Mouse (Mus musculus) spleen, adult 2 months (tissue): Measurements from ENCODE around the gene Nif3l1. TPM values are rescaled to one million over a fixed set of nuclear protein-coding genes. Genes with fewer than 3 reads are reported as not detected.

Source experiments
- DNase-seq, 2 experiments: peaks; one replicate each; pipeline versions ENCODE4 v3.0.0 to v3.0.0-alpha.2; 2012 to 2021; ENCODE audit warnings: low spot score in 2 of 2, low read depth in 1 of 2
- H3K27ac ChIP-seq: fragments of 200-500 bp; 2 replicates; pipeline ENCODE4 v1.5.1; 2012; ENCODE audit warnings: low read length, inconsistent platforms; ENCODE audit not compliant: insufficient read depth
- H3K27me3 ChIP-seq: fragments of 200-500 bp; 2 replicates; pipeline ENCODE4 v1.6.1; 2012; ENCODE audit warnings: mild to moderate bottlenecking, moderate library complexity, low read length, inconsistent platforms; ENCODE audit not compliant: control insufficient read depth, insufficient read depth
- H3K36me3 ChIP-seq: fragments of 200-500 bp; 2 replicates; pipeline ENCODE4 v1.6.1; 2012; ENCODE audit warnings: mild to moderate bottlenecking, low read length, inconsistent platforms; ENCODE audit not compliant: control insufficient read depth, insufficient read depth
- H3K4me1 ChIP-seq: fragments of 200-500 bp; 2 replicates; pipeline ENCODE4 v1.6.1; 2011; ENCODE audit warnings: inconsistent platforms; ENCODE audit not compliant: control insufficient read depth, insufficient read depth, insufficient read length
- H3K4me3 ChIP-seq: fragments of 200-500 bp; 2 replicates; pipeline ENCODE4 v1.5.1; 2011; ENCODE audit warnings: mild to moderate bottlenecking, inconsistent platforms; ENCODE audit not compliant: insufficient read depth, insufficient read length; ENCODE audit errors: extremely low read depth
- CTCF ChIP-seq: fragments of 200-500 bp; IDR thresholded peaks from 2 replicates; pipeline ENCODE4 v1.5.1; 2011; ENCODE audit warnings: mild to moderate bottlenecking, inconsistent platforms; ENCODE audit not compliant: insufficient read depth, insufficient read length, insufficient replicate concordance; ENCODE audit errors: extremely low read depth
- POLR2A ChIP-seq: fragments of 200-500 bp; IDR thresholded peaks from 2 replicates; pipeline ENCODE4 v1.6.1; 2011; ENCODE audit warnings: low read depth, low read length, inconsistent platforms
- WGBS: fragments of 180-500 bp; shearing (Covaris S2); methylation state at CpG from one replicate; pipeline ENCODE4 v1.1.7; 2018; 5-methylcytosine and 5-hydroxymethylcytosine counted together
- polyA plus RNA-seq: library from polyadenylated mRNA; depleted of rRNA; stranded (reverse); fragments of >200 nt; gene quantifications from 2 replicates; pipeline ENCODE4 v1.2.3, GENCODE M21; 2012

Nif3l1 gene
- polyA plus RNA-seq, 1 experiment = 7.5 TPM

GRCm38 (mm10) chr1:58482647-58483046 is 37.7 kb downstream of the Nif3l1 start:
- Histone ChIP-seq H3K4me1 (no peaks in the 10 kb centered on the region), H3K27ac (no peak overlapping the region), H3K27me3 (no peaks in the 10 kb centered on the region), H3K4me3 (no peak overlapping the region), H3K36me3 (peaks cover 21% of the 10 kb centered on the region)
- TF ChIP-seq CTCF (no peak), POLR2A (no peak)
- no peak for DNase-seq
- 93% methylated on average over 4 of the region's 4 CpGs for WGBS

DNA sequence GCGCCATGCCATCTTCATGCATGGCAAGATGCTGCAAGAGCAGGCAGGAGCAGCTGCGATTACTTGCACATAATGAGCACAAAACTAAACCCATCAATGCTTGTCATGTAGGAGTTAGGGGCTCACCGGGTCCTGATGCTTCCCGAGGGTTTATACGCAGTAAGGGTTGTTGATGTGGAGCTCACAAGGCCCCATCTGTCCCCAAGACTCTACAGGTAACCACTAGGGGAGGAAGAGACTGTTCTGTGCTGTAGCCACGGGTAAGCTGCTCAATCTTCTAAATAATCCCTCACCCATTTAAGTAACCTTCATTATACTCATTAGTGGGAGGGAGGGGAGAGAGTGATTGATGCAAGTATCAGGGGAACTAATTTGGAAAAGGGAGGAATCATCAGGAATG is 50.7 kb downstream of the Nif3l1 start:
- TF ChIP-seq POLR2A = no peak
- no peak for TF ChIP-seq CTCF
- DNase-seq = no peak
- Histone ChIP-seq H3K27me3 (no peaks in the 10 kb centered on the region), H3K4me1 (no peaks in the 10 kb centered on the region), H3K36me3 (peaks cover 37% of the 10 kb centered on the region), H3K27ac (no peak overlapping the region), H3K4me3 (no peak overlapping the region)
- WGBS = 94% methylated on average over 6 of the region's 6 CpGs

DNA sequence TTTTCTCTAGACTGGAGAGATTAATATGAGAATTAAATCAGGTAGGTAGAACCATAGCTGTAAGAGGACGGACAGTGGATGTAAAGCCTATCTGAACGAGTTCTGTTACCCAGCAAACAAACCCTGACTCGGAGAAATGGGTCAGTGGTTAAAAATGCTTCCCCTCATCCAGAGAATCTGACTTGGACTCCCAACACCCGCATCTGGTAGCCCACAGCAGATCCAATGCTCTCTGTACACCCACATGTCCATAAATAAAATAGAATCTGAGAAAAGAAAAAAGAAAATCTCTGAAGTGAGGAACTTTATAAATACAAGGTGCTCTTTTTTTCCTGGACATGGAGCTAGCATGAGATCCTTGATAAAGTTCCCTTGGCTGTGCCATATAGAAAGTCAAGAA is 52.7 kb downstream of the Nif3l1 start:
- Histone ChIP-seq H3K4me3 (no peak overlapping the region), H3K27ac (no peak overlapping the region), H3K36me3 (peaks cover 32% of the 10 kb centered on the region), H3K4me1 (no peaks in the 10 kb centered on the region), H3K27me3 (no peaks in the 10 kb centered on the region)
- TF ChIP-seq CTCF = no peak
- TF ChIP-seq POLR2A = no peak
- DNase-seq = no peak
- WGBS = 93% methylated on average over 4 of the region's 4 CpGs

- WGBS = 92% methylated on average over 1 of the region's 1 CpGs
- peaks cover 27% of the 10 kb centered on the region for H3K36me3 ChIP-seq
- no peaks in the 10 kb centered on the region for H3K27me3 ChIP-seq
- H3K4me1 ChIP-seq = no peaks in the 10 kb centered on the region
- no peak overlapping the region for H3K4me3 ChIP-seq
- DNase-seq = no peak
- TF ChIP-seq POLR2A = no peak
- no peak for TF ChIP-seq CTCF
- H3K27ac ChIP-seq = no peak overlapping the region
These were observed 53.8 kb downstream of the Nif3l1 start for GRCm38 (mm10) chr1:58498758-58499157.

- H3K27ac ChIP-seq = no peak overlapping the region
- H3K4me3 ChIP-seq = no peak overlapping the region
- H3K4me1 ChIP-seq = no peaks in the 10 kb centered on the region
- H3K27me3 ChIP-seq = no peaks in the 10 kb centered on the region
- H3K36me3 ChIP-seq = peaks cover 12% of the 10 kb centered on the region
- DNase-seq = no peak
- TF ChIP-seq CTCF (no peak), POLR2A (no peak)
These were observed 58.2 kb downstream of the Nif3l1 start for GRCm38 (mm10) chr1:58503134-58503533.

- Histone ChIP-seq H3K27ac (no peak overlapping the region), H3K4me1 (no peaks in the 10 kb centered on the region), H3K4me3 (peak overlapping the region; percentile 66; the same call in 1 of the 2 replicates), H3K36me3 (peaks cover 10% of the 10 kb centered on the region), H3K27me3 (no peaks in the 10 kb centered on the region)
- WGBS = 16% methylated on average over 9 of the region's 9 CpGs
- TF ChIP-seq CTCF = no peak
- TF ChIP-seq POLR2A = no peak
- DNase-seq = no peak
These were observed 58.9 kb downstream of the Nif3l1 start for GRCm38 (mm10) chr1:58503793-58504370.

DNA sequence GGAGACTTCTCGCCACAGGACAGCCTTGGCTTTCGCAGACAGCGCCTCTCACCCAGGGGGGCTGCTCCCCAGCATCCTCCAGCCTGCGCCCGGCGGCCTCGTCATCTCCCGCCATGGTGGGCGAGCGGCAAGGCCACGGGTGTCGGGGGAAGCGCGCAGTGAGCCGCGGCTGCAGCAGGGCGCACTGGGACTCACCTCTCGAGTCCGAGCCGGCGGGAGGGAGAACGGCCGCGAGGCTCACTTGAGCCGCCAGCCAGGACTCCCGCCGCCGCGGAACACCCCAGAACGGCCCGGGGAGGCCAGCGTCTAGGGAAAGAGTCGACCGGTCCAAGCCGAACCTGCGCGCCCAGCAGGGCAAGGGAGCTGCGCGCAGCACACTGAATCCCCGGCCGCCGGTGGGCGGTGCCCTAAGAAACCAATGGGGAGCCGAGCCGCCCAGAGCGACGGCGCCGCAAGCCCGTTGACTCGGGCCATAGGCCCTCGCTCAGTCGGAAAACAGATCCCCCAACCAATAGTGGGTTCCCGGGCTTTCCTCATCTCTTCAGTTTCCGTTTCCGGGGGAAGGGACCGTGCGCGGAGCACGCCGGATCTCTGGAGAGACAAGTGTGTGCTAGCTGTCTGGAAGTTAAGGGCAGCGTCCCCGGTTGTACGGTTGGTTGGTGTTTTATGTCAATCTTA is 59.8 kb downstream of the Nif3l1 start, which contains the start of gene Orc2:
Orc2 (minus strand) TSS at position 533 of the 678 bp plus-strand sequence.
- WGBS = under 1% methylated on average over 64 of the region's 64 CpGs
- H3K4me1 ChIP-seq = no peaks in the 10 kb centered on the region
- H3K4me3 ChIP-seq = peak within 1 kb of the TSS; percentile 66
- peak; percentile 25 for TF ChIP-seq POLR2A
- no peak for TF ChIP-seq CTCF
- H3K36me3 ChIP-seq = peaks cover 6% of the 10 kb centered on the region
- H3K27ac ChIP-seq = peak within 1 kb of the TSS; percentile 49
- DNase-seq = peak; percentile 83 to 87
- H3K27me3 ChIP-seq = no peaks in the 10 kb centered on the region
